Mouse (Mus musculus) liver, embryonic 16.5 days (tissue): ENCODE measurements at regions not wholly inside any gene's neighbourhood (a gene's known extent, or its start where the extent isn't known, plus 50 kb on each side); places are given as distances from the start of the nearest gene placed in this dataset.

Source experiments
- ATAC-seq: fragments of 200-750 bp; cut with Nextera tagmentation; 2 replicates; pipeline ENCODE4 v1.8.0; 2017; ENCODE audit warnings: low read depth, mild to moderate bottlenecking, moderate number of reproducible peaks, moderate library complexity
- H3K27ac ChIP-seq: fragments of 300-500 bp; sonication (generic); 2 replicates; pipeline ENCODE4 v1.5.1; 2014; ENCODE audit warnings: mild to moderate bottlenecking, low read length
- H3K27me3 ChIP-seq: fragments of 300-500 bp; sonication (generic); 2 replicates; pipeline ENCODE4 v1.6.1; 2014; ENCODE audit warnings: low read depth, low read length, mixed read lengths; ENCODE audit not compliant: control insufficient read depth, insufficient read depth
- H3K36me3 ChIP-seq: fragments of 300-500 bp; sonication (generic); 2 replicates; pipeline ENCODE4 v1.6.1; 2014; ENCODE audit warnings: mild to moderate bottlenecking; ENCODE audit not compliant: control insufficient read depth, insufficient read depth
- H3K4me1 ChIP-seq: fragments of 300-500 bp; sonication (generic); 2 replicates; pipeline ENCODE4 v1.6.1; 2014; ENCODE audit warnings: low read depth, low read length, mixed read lengths; ENCODE audit not compliant: control insufficient read depth
- H3K4me2 ChIP-seq: fragments of 300-500 bp; sonication (generic); 2 replicates; pipeline ENCODE4 v1.6.1; 2014; ENCODE audit warnings: low read depth, low read length, mixed read lengths
- H3K4me3 ChIP-seq: fragments of 300-500 bp; sonication (generic); 2 replicates; pipeline ENCODE4 v1.5.1; 2014; ENCODE audit warnings: low read depth, mild to moderate bottlenecking, low read length
- H3K9ac ChIP-seq: fragments of 300-500 bp; sonication (generic); 2 replicates; pipeline ENCODE4 v1.6.1; 2014; ENCODE audit warnings: low read depth, low read length
- H3K9me3 ChIP-seq: fragments of 300-500 bp; sonication (generic); replicated peaks from 2 replicates; pipeline ENCODE4 v1.6.1; 2016; ENCODE audit warnings: low read length; ENCODE audit not compliant: control insufficient read depth
- WGBS: fragments of 180-500 bp; shearing (Covaris S2); extraction: QIAGEN DNeasy Blood & Tissue Kit; methylation state at CpG from one replicate; pipeline ENCODE4 v1.1.7; 2014; ENCODE audit not compliant: insufficient replicate concordance; 5-methylcytosine and 5-hydroxymethylcytosine counted together

- H3K9ac ChIP-seq, result no peak overlapping the region
- H3K4me3 ChIP-seq, result no peak overlapping the region
- no peaks in the 10 kb centered on the region for H3K36me3 ChIP-seq
- no peaks in the 10 kb centered on the region for H3K4me1 ChIP-seq
- H3K27ac ChIP-seq, result no peak overlapping the region
- WGBS, result 47% methylated on average over 12 of the region's 12 CpGs
- ATAC-seq, result no peak
- no peaks in the 10 kb centered on the region for H3K27me3 ChIP-seq
- H3K4me2 ChIP-seq, result no peak overlapping the region
- no peaks in the 10 kb centered on the region for H3K9me3 ChIP-seq
Observed at GRCm38 (mm10) chr4:47846389-47847318, 198.3 kb upstream of the Nr4a3 start.

GRCm38 (mm10) chr4:47861151-47861550 lies 183.8 kb upstream of the Nr4a3 start:
- Histone ChIP-seq H3K27ac (no peak overlapping the region), H3K4me3 (no peak overlapping the region), H3K9me3 (no peaks in the 10 kb centered on the region), H3K4me2 (no peak overlapping the region), H3K9ac (no peak overlapping the region), H3K4me1 (no peaks in the 10 kb centered on the region), H3K36me3 (no peaks in the 10 kb centered on the region), H3K27me3 (no peaks in the 10 kb centered on the region)
- ATAC-seq, result no peak
- 20% methylated on average over 6 of the region's 6 CpGs for WGBS

DNA sequence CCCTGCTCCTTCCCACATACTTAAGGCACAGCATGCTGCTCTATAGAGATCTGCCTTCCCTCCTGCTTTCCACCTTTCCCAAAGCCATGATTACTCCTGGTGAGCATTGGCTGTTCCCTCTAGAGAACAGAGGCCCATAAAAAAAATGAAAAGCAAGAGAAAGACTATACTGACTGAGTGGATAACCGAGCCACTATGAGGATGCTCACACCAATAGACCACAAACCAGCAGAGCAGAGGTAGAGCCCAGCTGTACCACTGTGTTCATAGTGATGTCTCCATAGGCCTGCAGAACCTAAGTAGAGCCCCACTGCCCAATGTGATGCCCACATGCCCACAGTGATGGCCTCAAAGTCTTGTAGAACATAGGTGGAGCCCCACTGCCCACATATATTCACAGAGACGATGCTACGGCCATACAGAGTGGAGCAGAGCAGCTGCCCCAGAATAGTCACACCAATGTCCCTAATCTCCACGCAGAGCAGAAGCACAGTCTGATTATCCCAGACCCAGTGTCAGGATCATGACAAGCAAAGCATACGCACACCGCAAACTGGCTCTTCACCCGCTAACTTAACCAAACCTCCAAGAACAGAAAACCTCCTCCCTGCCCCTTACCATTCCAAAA lies 174.8 kb upstream of the Nr4a3 start:
- Histone ChIP-seq H3K36me3 (no peaks in the 10 kb centered on the region), H3K27me3 (no peaks in the 10 kb centered on the region), H3K4me2 (no peak overlapping the region), H3K4me1 (no peaks in the 10 kb centered on the region), H3K4me3 (no peak overlapping the region), H3K27ac (no peak overlapping the region), H3K9ac (no peak overlapping the region), H3K9me3 (no peaks in the 10 kb centered on the region)
- ATAC-seq, result no peak
- 73% methylated on average over 7 of the region's 7 CpGs for WGBS

GRCm38 (mm10) chr4:47870638-47871019 lies 174.3 kb upstream of the Nr4a3 start:
- H3K9ac ChIP-seq, result no peak overlapping the region
- ATAC-seq, result no peak
- no peaks in the 10 kb centered on the region for H3K4me1 ChIP-seq
- no peak overlapping the region for H3K27ac ChIP-seq
- WGBS, result 61% methylated on average over 5 of the region's 5 CpGs
- H3K9me3 ChIP-seq, result no peaks in the 10 kb centered on the region
- no peak overlapping the region for H3K4me2 ChIP-seq
- no peaks in the 10 kb centered on the region for H3K36me3 ChIP-seq
- H3K4me3 ChIP-seq, result no peak overlapping the region
- H3K27me3 ChIP-seq, result no peaks in the 10 kb centered on the region

DNA sequence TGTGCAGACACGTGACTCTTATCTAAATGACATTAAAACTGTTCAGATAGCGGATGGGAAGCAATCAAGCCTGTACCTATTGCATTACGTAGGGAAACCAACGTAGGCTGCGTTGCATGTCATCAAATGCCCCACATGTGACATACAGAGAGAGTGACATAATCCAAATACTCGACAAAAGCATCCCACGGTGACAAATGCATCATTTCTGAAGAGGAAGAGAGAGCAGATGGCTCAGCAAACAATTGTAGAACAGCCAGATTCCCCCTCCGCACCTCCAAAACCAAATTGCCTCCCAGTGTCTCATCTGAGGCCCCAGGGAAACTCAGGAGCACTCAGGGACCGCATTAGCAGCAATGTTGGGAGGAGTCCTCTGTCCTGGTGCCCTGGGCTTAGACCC lies 163.4 kb upstream of the Nr4a3 start:
- Histone ChIP-seq H3K4me2 (no peak overlapping the region), H3K27me3 (no peaks in the 10 kb centered on the region), H3K9me3 (no peaks in the 10 kb centered on the region), H3K4me3 (no peak overlapping the region), H3K36me3 (no peaks in the 10 kb centered on the region), H3K9ac (no peak overlapping the region), H3K27ac (no peak overlapping the region), H3K4me1 (no peaks in the 10 kb centered on the region)
- no peak for ATAC-seq
- WGBS, result 43% methylated on average over 9 of the region's 9 CpGs

DNA sequence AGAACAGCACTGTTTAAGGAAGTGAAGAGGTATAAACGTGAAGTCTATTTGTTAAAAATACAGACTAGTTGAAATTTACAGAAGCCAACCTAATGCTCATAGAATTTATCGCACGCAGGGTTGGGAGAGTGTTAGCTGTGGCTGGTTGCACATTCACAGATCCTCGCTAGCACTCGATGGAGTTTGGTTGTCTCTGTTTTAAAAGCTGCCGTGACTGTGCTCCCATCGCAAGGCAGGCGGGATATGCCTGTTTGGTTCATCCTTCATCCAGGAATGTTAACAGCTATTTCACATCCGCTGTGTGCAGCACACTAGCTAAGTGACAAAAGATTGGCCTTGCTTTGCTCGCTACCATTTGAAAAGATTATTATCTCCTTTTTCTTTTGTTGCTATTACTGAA lies 162.9 kb upstream of the Nr4a3 start:
- Histone ChIP-seq H3K4me2 (no peak overlapping the region), H3K9ac (no peak overlapping the region), H3K36me3 (no peaks in the 10 kb centered on the region), H3K27me3 (no peaks in the 10 kb centered on the region), H3K9me3 (no peaks in the 10 kb centered on the region), H3K4me1 (no peaks in the 10 kb centered on the region), H3K4me3 (no peak overlapping the region), H3K27ac (no peak overlapping the region)
- ATAC-seq, result no peak
- 72% methylated on average over 10 of the region's 10 CpGs for WGBS

DNA sequence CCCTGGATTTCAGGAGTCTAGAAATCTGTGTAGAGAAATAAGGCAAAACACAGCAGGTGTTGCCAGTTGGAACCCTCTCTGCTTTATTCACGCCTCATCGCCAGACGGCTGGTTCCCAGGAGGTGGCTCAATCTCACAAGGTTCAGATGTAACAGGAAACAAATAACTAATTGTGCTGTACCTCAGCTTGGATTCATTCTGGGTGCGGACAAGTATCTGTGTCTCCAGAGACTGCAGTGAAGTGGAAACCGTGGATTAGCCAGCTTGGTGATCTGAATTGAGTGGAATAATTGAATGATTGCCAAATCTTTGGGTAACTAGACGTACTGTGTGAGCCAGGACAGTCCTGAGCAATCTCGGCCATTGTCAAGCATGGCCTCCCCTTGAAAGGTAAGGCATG lies 145.4 kb upstream of the Nr4a3 start:
- no peaks in the 10 kb centered on the region for H3K9me3 ChIP-seq
- ATAC-seq, result no peak

DNA sequence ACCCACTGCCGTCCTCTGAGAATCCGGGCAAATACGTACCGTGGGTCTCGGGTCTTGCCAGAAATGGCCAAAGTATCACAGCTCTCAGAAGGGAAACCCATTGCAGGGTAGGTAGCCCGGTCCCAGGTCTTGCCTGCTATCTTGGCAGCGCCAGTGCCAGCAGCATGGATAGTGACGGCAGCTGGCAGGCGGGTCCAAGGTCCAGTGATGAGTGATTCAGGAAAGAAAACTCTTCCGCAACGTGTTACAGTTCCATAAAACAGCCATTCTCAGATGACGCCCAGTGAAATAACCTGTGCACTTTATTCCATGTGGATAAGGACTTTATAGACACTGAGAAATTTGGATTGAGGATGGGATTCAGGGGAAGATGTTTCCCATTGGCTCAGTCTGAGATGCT lies 142.2 kb upstream of the Nr4a3 start:
- Histone ChIP-seq H3K4me2 (no peak overlapping the region), H3K4me3 (no peak overlapping the region), H3K9me3 (no peaks in the 10 kb centered on the region), H3K4me1 (no peaks in the 10 kb centered on the region), H3K36me3 (no peaks in the 10 kb centered on the region), H3K27me3 (no peaks in the 10 kb centered on the region), H3K27ac (no peak overlapping the region), H3K9ac (no peak overlapping the region)
- WGBS, result 74% methylated on average over 12 of the region's 12 CpGs
- ATAC-seq, result no peak

More for the DNA sequence above, 145.4 kb upstream of the Nr4a3 start:
- Histone ChIP-seq H3K27me3 (no peaks in the 10 kb centered on the region), H3K4me2 (no peak overlapping the region), H3K9ac (no peak overlapping the region), H3K27ac (no peak overlapping the region), H3K36me3 (no peaks in the 10 kb centered on the region), H3K4me1 (no peaks in the 10 kb centered on the region), H3K4me3 (no peak overlapping the region)
- WGBS, result 65% methylated on average over 7 of the region's 7 CpGs

GRCm38 (mm10) chr4:47912259-47912658 lies 132.7 kb upstream of the Nr4a3 start:
- no peak for ATAC-seq
- Histone ChIP-seq H3K4me2 (no peak overlapping the region), H3K36me3 (no peaks in the 10 kb centered on the region), H3K9me3 (no peaks in the 10 kb centered on the region), H3K27me3 (no peaks in the 10 kb centered on the region), H3K4me1 (no peaks in the 10 kb centered on the region), H3K27ac (no peak overlapping the region), H3K4me3 (no peak overlapping the region), H3K9ac (no peak overlapping the region)
- WGBS, result 52% methylated on average over 1 of the region's 1 CpGs
